Mouse (Mus musculus) liver, postnatal 0 days (tissue): ENCODE measurements at regions not wholly inside any gene's neighbourhood (a gene's known extent, or its start where the extent isn't known, plus 50 kb on each side); places are given as distances from the start of the nearest gene placed in this dataset.

Experiments used
- CTCF ChIP-seq: sonication (generic); IDR thresholded peaks from 2 replicates; pipeline ENCODE4 v1.5.1; 2016; ENCODE audit warnings: antibody characterized with exemption, low read depth
- EP300 ChIP-seq: IDR thresholded peaks from 2 replicates; pipeline ENCODE4 v1.6.1; 2016; ENCODE audit warnings: antibody characterized with exemption, low read depth, mild to moderate bottlenecking

DNA sequence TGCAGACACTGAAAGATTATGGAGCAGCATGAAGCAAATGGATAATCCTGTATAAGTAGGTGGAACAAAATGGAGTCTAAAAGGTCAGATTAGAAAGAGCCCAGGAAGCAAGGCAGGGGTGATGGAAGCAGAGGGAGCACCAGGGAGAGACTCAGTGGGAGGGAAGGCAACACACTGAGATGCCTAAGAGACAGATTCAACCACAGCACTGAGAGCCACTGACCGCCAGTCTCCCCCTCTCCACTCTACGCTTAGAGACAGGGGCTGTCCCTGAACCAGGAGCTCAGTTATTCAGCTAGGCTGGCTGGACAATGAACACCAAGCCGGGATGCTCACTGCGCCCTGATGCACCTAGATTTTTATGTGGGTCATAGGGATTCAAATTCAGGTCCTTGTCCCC lies 233.8 kb downstream of the Nucb2 start:
- TF ChIP-seq CTCF (no peak), EP300 (no peak)
